25 mouse cellular contexts compared by ENCODE assay signal in the genomic region with DNA sequence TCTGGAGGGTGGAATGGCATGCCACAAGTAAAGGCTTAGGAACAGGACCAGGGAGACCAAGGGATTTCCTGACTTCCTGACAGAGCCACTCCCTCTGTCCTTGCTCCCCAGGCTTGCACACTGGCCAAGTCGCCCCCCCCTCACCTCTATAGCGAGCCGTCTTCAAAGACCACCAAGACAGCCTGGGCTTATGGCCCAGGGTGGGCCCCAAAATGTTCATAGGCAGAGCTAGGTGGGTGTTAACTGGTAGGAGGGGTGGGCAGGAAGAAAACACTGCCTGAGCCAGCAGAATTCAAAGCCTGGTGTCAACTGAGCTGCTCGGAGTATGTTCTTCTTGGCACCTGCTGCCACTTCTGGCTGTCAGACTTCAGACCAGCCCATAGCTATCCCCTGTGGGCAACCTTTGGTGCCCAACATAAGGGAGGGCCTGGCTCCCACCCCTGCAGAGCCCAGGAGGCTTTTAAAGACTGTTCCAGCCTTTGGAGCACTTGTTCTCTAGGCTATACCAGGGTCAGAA. TPM values are rescaled to one million over a fixed set of nuclear protein-coding genes. Genes with fewer than 3 reads are reported as not detected.
A peak's percentile ranks its signal among the peaks of the same experiment; 100 is the strongest.
DNase-seq lines count a peak whose midpoint lies in the region; ATAC-seq lines count a peak whose summit lies in the region.
"Had no signal": no experiment of that assay in that cellular context is flagged by ENCODE, and none has a peak within 500 bp of the region (broad histone marks: within the 10 kb centered on the region; RNA-seq: fewer than 3 reads in every experiment).

No protein-coding gene starts in this region.

- no peak for ATAC-seq in heart, embryonic 15.5 days (replicated peaks; ENCODE audit: insufficient number of reproducible peaks, insufficient read depth, low FRiP score, low read depth)
- no peak for ATAC-seq in midbrain, embryonic 11.5 days (ENCODE audit: low FRiP score)
- ATAC-seq: CD4-positive, CD25-positive, alpha-beta regulatory T cell, adult 4 months; forebrain, postnatal 0 days; hindbrain, embryonic 16.5 days; intestine, embryonic 16.5 days; lung, postnatal 0 days had no signal

- no peak overlapping the region for H3K4me3 ChIP-seq in heart, embryonic 15.5 days
- no peak overlapping the region for H3K4me3 ChIP-seq in midbrain, embryonic 10.5 days
- H3K4me3 ChIP-seq in midbrain, embryonic 11.5 days (ENCODE audit: low read depth, low read length) = no peak overlapping the region
- H3K4me3 ChIP-seq: embryonic facial prominence, embryonic 13.5 days; liver, embryonic 15.5 days; midbrain, embryonic 12.5 days had no signal

- H3K27ac ChIP-seq in heart, embryonic 15.5 days = peak overlapping the region; percentile 57
- peak overlapping the region; percentile 88; the same call in 1 of the 2 replicates for H3K27ac ChIP-seq in midbrain, embryonic 10.5 days (replicated peaks)
- no peak overlapping the region for H3K27ac ChIP-seq in midbrain, embryonic 11.5 days (ENCODE audit: low read depth, low read length)
- H3K27ac ChIP-seq: embryonic facial prominence, embryonic 13.5 days; liver, embryonic 15.5 days; midbrain, embryonic 12.5 days had no signal

- no peaks in the 10 kb centered on the region for H3K9me3 ChIP-seq in heart, embryonic 15.5 days (replicated peaks)
- no peaks in the 10 kb centered on the region for H3K9me3 ChIP-seq in midbrain, embryonic 10.5 days (replicated peaks)
- H3K9me3 ChIP-seq in midbrain, embryonic 11.5 days (ENCODE audit: control insufficient read depth, low read length) = no peaks in the 10 kb centered on the region
- H3K9me3 ChIP-seq: embryonic facial prominence, embryonic 13.5 days; liver, embryonic 15.5 days; midbrain, embryonic 12.5 days had no signal

- no peak overlapping the region for H3K9ac ChIP-seq in heart, embryonic 15.5 days
- H3K9ac ChIP-seq in midbrain, embryonic 11.5 days (ENCODE audit: low read length) = no peak overlapping the region
- H3K9ac ChIP-seq: embryonic facial prominence, embryonic 13.5 days; forebrain, postnatal 0 days; liver, embryonic 15.5 days; midbrain, embryonic 12.5 days had no signal

- H3K36me3 ChIP-seq in heart, embryonic 15.5 days = peaks cover 5% of the 10 kb centered on the region; the same call in 1 of the 2 replicates
- H3K36me3 ChIP-seq in midbrain, embryonic 10.5 days = no peaks in the 10 kb centered on the region
- no peaks in the 10 kb centered on the region for H3K36me3 ChIP-seq in midbrain, embryonic 11.5 days (ENCODE audit: control insufficient read depth, insufficient read depth, low read length)
- H3K36me3 ChIP-seq: liver, embryonic 15.5 days; midbrain, embryonic 12.5 days had no signal

- peaks cover 49% of the 10 kb centered on the region for H3K4me1 ChIP-seq in heart, embryonic 15.5 days (replicated peaks)
- H3K4me1 ChIP-seq in midbrain, embryonic 10.5 days = peaks cover 46% of the 10 kb centered on the region
- peaks cover 13% of the 10 kb centered on the region for H3K4me1 ChIP-seq in midbrain, embryonic 11.5 days (ENCODE audit: control insufficient read depth, insufficient read depth, low read length)

- DNase-seq in gastrocnemius, adult 18-20 months (ENCODE audit: low spot score) = peak; percentile 43
- no peak for DNase-seq in gastrocnemius, adult 8-10 months (ENCODE audit: low spot score in 2 of 2)
- no peak for DNase-seq in heart, postnatal 14 days
- no peak for DNase-seq in midbrain, embryonic 10.5 days (ENCODE audit: low spot score)
- no peak for DNase-seq in midbrain, embryonic 11.5 days (ENCODE audit: low spot score, missing footprints)
- no peak for DNase-seq in layer of hippocampus, adult 9-11 months
- DNase-seq: adrenal gland, postnatal 14 days; cerebellum, adult 8-10 months; cerebellum, postnatal 36 days; embryo, embryonic 11 days; forebrain, postnatal 0 days; kidney, adult 9 months; kidney, postnatal 25 days; liver; thymus, adult 2 months had no signal

- no peak overlapping the region for H3K4me2 ChIP-seq in heart, embryonic 15.5 days
- no peak overlapping the region for H3K4me2 ChIP-seq in midbrain, embryonic 11.5 days
- H3K4me2 ChIP-seq: embryonic facial prominence, embryonic 13.5 days; liver, embryonic 15.5 days; midbrain, embryonic 12.5 days had no signal

- WGBS in heart, embryonic 15.5 days = 61% methylated on average over 4 of the region's 4 CpGs
- 85% methylated on average over 4 of the region's 4 CpGs for WGBS in midbrain, embryonic 10.5 days
- WGBS in midbrain, embryonic 11.5 days = 84% methylated on average over 4 of the region's 4 CpGs

- intact Hi-C loops in heart, postnatal 14 days (cut with DNase I) = no loop called here

- no peaks in the 10 kb centered on the region for H3K27me3 ChIP-seq in heart, embryonic 15.5 days
- no peaks in the 10 kb centered on the region for H3K27me3 ChIP-seq in midbrain, embryonic 10.5 days (ENCODE audit: low read depth, poor library complexity, severe bottlenecking)
- H3K27me3 ChIP-seq in midbrain, embryonic 11.5 days (ENCODE audit: control insufficient read depth, insufficient read depth, low read length) = no peaks in the 10 kb centered on the region
- H3K27me3 ChIP-seq: embryonic facial prominence, embryonic 13.5 days; midbrain, embryonic 12.5 days had no signal

RNA-seq across cellular contexts. Expression of gene Loxl1, which starts 15.0 kb away (rescaled TPM):
- total RNA-seq in gastrocnemius, adult 18-20 months (2021) = 10 to 100 TPM; 12.3 to 14.1 TPM
- total RNA-seq in gastrocnemius, adult 8-10 months (2022) = 10 to 100 TPM in 2 of 4 experiments, 1 to 10 TPM in 2; 5.9 to 10.7 (median 8.9) TPM
- polyA plus RNA-seq in heart, embryonic 15.5 days (2015; fragmentation: Nextera tagmentation; extraction: Ambion mirVana) = 54.6 and 78.1 TPM in 2 replicates
- total RNA-seq in heart, postnatal 14 days (2021) = 10 to 100 TPM; 50.5 to 53.2 TPM
- polyA plus RNA-seq in midbrain, embryonic 10.5 days (2016; fragmentation: Nextera tagmentation; extraction: Ambion mirVana) = 6.9 and 10.9 TPM in 2 replicates
- 9.9 TPM in 2 replicates for polyA plus RNA-seq in midbrain, embryonic 11.5 days (2014; fragmentation: Nextera tagmentation; extraction: Ambion mirVana)
- total RNA-seq: hematopoietic stem cell, adult 5-6 weeks; neutrophil, adult 5-6 weeks had no signal
- polyA plus RNA-seq: CD4-positive, CD25-positive, alpha-beta regulatory T cell, adult 4 months had no signal

RNA-seq across cellular contexts. Expression of gene Stoml1, which starts 45.1 kb away (rescaled TPM):
- total RNA-seq in gastrocnemius, adult 18-20 months (2021) = 1 to 10 TPM; 6.8 to 7.3 TPM
- total RNA-seq in gastrocnemius, adult 8-10 months (2022) = 10 to 100 TPM in 2 of 4 experiments, 1 to 10 TPM in 2; 8.6 to 10.8 (median 9.8) TPM
- polyA plus RNA-seq in heart, embryonic 15.5 days (2015; fragmentation: Nextera tagmentation; extraction: Ambion mirVana) = 25.2 and 28.6 TPM in 2 replicates
- total RNA-seq in heart, postnatal 14 days (2021) = 10 to 100 TPM; 12.7 to 12.9 TPM
- polyA plus RNA-seq in midbrain, embryonic 10.5 days (2016; fragmentation: Nextera tagmentation; extraction: Ambion mirVana) = 32.2 and 39.9 TPM in 2 replicates
- 27.6 and 29.7 TPM in 2 replicates for polyA plus RNA-seq in midbrain, embryonic 11.5 days (2014; fragmentation: Nextera tagmentation; extraction: Ambion mirVana)

RNA-seq across cellular contexts. Expression of gene Pml, which starts 48.4 kb away (rescaled TPM):
- total RNA-seq in gastrocnemius, adult 18-20 months (2021) = 1 to 10 TPM; 3.2 to 4.7 TPM
- total RNA-seq in gastrocnemius, adult 8-10 months (2022) = 1 to 10 TPM; 2.5 to 4.5 (median 3.1) TPM
- 10.0 and 15.8 TPM in 2 replicates for polyA plus RNA-seq in heart, embryonic 15.5 days (2015; fragmentation: Nextera tagmentation; extraction: Ambion mirVana)
- total RNA-seq in heart, postnatal 14 days (2021) = 10 to 100 TPM; 10.9 to 11.9 TPM
- polyA plus RNA-seq in midbrain, embryonic 10.5 days (2016; fragmentation: Nextera tagmentation; extraction: Ambion mirVana) = 13.4 and 14.1 TPM in 2 replicates
- polyA plus RNA-seq in midbrain, embryonic 11.5 days (2014; fragmentation: Nextera tagmentation; extraction: Ambion mirVana) = 8.7 and 10.1 TPM in 2 replicates
